Mouse (Mus musculus) liver, adult 2 months (tissue): ENCODE measurements around the gene Ice2.

Experiments
- CTCF ChIP-seq: fragments of 200-500 bp; IDR thresholded peaks from 2 replicates; pipeline ENCODE4 v1.5.1; 2011; ENCODE audit warnings: low read depth, low read length, control low read depth
- POLR2A ChIP-seq: fragments of 200-500 bp; IDR thresholded peaks from 2 replicates; pipeline ENCODE4 v1.6.1; 2011; ENCODE audit warnings: low read length, control low read depth; ENCODE audit not compliant: insufficient read depth; ENCODE audit errors: extremely low read depth

- no peak for TF ChIP-seq POLR2A
- TF ChIP-seq CTCF, result 0 out of 2 replicates have a peak, but pooled peaks have one; percentile 11
Observed at GRCm38 (mm10) chr9:69376982-69377653, 20.6 kb upstream of the Ice2 start.
